In the genomic region with DNA sequence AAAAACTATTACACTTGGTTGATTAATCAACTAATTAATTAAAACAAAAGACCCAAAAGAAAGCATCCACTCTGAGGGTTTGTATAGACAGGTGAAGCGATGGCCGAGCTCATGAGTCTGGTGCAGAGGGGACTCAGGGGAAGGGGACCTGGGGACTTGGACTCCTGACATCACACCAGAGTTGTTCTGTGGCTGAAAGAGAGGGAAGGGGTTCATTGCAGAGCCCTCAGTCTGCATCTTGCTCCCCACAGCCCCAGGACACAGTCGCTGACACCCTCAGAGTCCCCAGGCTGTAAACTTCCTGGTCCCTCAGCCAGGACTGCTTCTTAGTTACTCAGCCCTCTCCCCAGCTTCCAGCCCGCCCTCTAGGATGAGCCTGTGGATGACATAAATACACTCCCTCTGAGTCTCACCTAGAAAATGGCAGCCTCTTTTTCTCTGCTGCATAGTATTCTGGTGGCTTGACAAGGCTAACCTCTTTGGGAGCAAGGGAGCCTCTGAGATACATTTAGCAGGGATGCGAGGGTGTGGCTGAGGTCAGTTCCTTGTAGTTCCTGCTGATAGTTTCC, we compare ENCODE assay signal across 9 mouse cellular contexts. TPM values are rescaled to one million over a fixed set of nuclear protein-coding genes. Genes with fewer than 3 reads are reported as not detected.
DNase-seq lines count a peak whose midpoint lies in the region; ATAC-seq and TF ChIP-seq lines count a peak whose summit lies in the region.
"Had no signal": no experiment of that assay in that cellular context is flagged by ENCODE, and none has a peak within 500 bp of the region (broad histone marks: within the 10 kb centered on the region; RNA-seq: fewer than 3 reads in every experiment).

No protein-coding gene starts in this region.

- H3K9ac ChIP-seq in lung, postnatal 0 days (replicated peaks; ENCODE audit: low read depth) = no peak overlapping the region
- H3K9ac ChIP-seq in limb, embryonic 14.5 days (ENCODE audit: low read depth, low read length, severe bottlenecking) = no peak overlapping the region
- H3K9ac ChIP-seq in stomach, embryonic 15.5 days = peak overlapping the region; percentile 91; the same call in 1 of the 2 replicates

- no peak overlapping the region for H3K27ac ChIP-seq in lung, postnatal 0 days (ENCODE audit: low read length)
- no peak overlapping the region for H3K27ac ChIP-seq in limb, embryonic 14.5 days (replicated peaks; ENCODE audit: low read depth, low read length)
- no peak overlapping the region for H3K27ac ChIP-seq in stomach, embryonic 15.5 days

- no peak for TF ChIP-seq POLR2A in limb, embryonic 14.5 days (IDR thresholded peaks at IDR 0.05; ENCODE audit: borderline replicate concordance, extremely low read depth, insufficient read depth, insufficient read length)

- no peaks in the 10 kb centered on the region for H3K9me3 ChIP-seq in lung, postnatal 0 days (ENCODE audit: low read length)
- no peaks in the 10 kb centered on the region for H3K9me3 ChIP-seq in limb, embryonic 14.5 days (ENCODE audit: control insufficient read depth, low read length)
- H3K9me3 ChIP-seq in stomach, embryonic 15.5 days = no peaks in the 10 kb centered on the region

- no peaks in the 10 kb centered on the region for H3K36me3 ChIP-seq in lung, postnatal 0 days (ENCODE audit: insufficient read depth, low read length)
- peaks cover 9% of the 10 kb centered on the region; the same call in 1 of the 2 replicates for H3K36me3 ChIP-seq in limb, embryonic 14.5 days (ENCODE audit: control insufficient read depth, insufficient read depth, low read length)
- H3K36me3 ChIP-seq in stomach, embryonic 15.5 days = 0 out of 2 replicates have a peak, but pooled peaks cover 2% of the 10 kb centered on the region

- no peak for TF ChIP-seq EP300 in lung, postnatal 0 days (IDR thresholded peaks at IDR 0.05)

- no peak overlapping the region for H3K4me3 ChIP-seq in lung, postnatal 0 days (ENCODE audit: low read depth, low read length)
- peak overlapping the region; percentile 71 for H3K4me3 ChIP-seq in limb, embryonic 14.5 days (replicated peaks; ENCODE audit: low read length)
- H3K4me3 ChIP-seq in stomach, embryonic 15.5 days (replicated peaks) = peak overlapping the region; percentile 85

- WGBS in lung, postnatal 0 days = 67% methylated on average over 5 of the region's 5 CpGs
- WGBS in limb, embryonic 14.5 days = 64% methylated on average over 5 of the region's 5 CpGs
- WGBS in stomach, embryonic 15.5 days = 68% methylated on average over 5 of the region's 5 CpGs

- H3K4me2 ChIP-seq in lung, postnatal 0 days (replicated peaks; ENCODE audit: low read depth, low read length) = peak overlapping the region; percentile 88
- peak overlapping the region; percentile 90 for H3K4me2 ChIP-seq in limb, embryonic 14.5 days (replicated peaks; ENCODE audit: low read depth, low read length, severe bottlenecking)
- peak overlapping the region; percentile 84 for H3K4me2 ChIP-seq in stomach, embryonic 15.5 days

- peaks cover 21% of the 10 kb centered on the region; the same call in 1 of the 2 replicates for H3K4me1 ChIP-seq in lung, postnatal 0 days (ENCODE audit: insufficient read depth, low read depth, low read length)
- peaks cover 19% of the 10 kb centered on the region for H3K4me1 ChIP-seq in limb, embryonic 14.5 days (ENCODE audit: control insufficient read depth, insufficient read depth, low read length)
- H3K4me1 ChIP-seq in stomach, embryonic 15.5 days = peaks cover 68% of the 10 kb centered on the region

- TF ChIP-seq CTCF in lung, postnatal 0 days (IDR thresholded peaks at IDR 0.05) = no peak

- DNase-seq in cerebellum, adult 9-10 months = peak; percentile 54
- DNase-seq in cerebellum, adult 18-20 months = no peak
- DNase-seq in lung, postnatal 0 days (ENCODE audit: low spot score) = no peak
- no peak for DNase-seq in lung, postnatal 25 days (ENCODE audit: low spot score)
- DNase-seq in limb, embryonic 14.5 days (ENCODE audit: low spot score) = no peak
- no peak for DNase-seq in gastrocnemius, postnatal 4 days (ENCODE audit: low spot score in 2 of 2)

- peaks cover 34% of the 10 kb centered on the region for H3K27me3 ChIP-seq in lung, postnatal 0 days (replicated peaks; ENCODE audit: insufficient read depth, low read length)
- H3K27me3 ChIP-seq in limb, embryonic 14.5 days (ENCODE audit: control insufficient read depth, insufficient read depth, low read length) = peaks cover 53% of the 10 kb centered on the region
- peaks cover 49% of the 10 kb centered on the region for H3K27me3 ChIP-seq in stomach, embryonic 15.5 days (replicated peaks)

- ATAC-seq in lung, postnatal 0 days = no peak
- ATAC-seq in limb, embryonic 14.5 days (ENCODE audit: low FRiP score, low read depth) = no peak
- no peak for ATAC-seq in stomach, embryonic 15.5 days (ENCODE audit: insufficient read depth, low FRiP score, low read depth)
- no peak for ATAC-seq in erythroid progenitor cell, adult 5-6 weeks (replicated peaks; ENCODE audit: low FRiP score, poor library complexity, severe bottlenecking)

RNA-seq across cellular contexts. Expression of gene Kiss1r, which starts 0.8 kb away (rescaled TPM):
- polyA plus RNA-seq in lung, postnatal 0 days (2015; fragmentation: Nextera tagmentation; extraction: Ambion mirVana) = 1.6 and 1.7 TPM in 2 replicates
- 2.5 and 2.8 TPM in 2 replicates for polyA plus RNA-seq in limb, embryonic 14.5 days (2012; rRNA removed)
- polyA plus RNA-seq in limb, embryonic 14.5 days (2014; fragmentation: Nextera tagmentation; extraction: Ambion mirVana) = 0.17 and 0.26 TPM in 2 replicates
- polyA plus RNA-seq in stomach, embryonic 15.5 days (2015; fragmentation: Nextera tagmentation; extraction: Ambion mirVana) = 0.83 and 0.94 TPM in 2 replicates
- not detected in 2 replicates for total RNA-seq in erythroid progenitor cell, adult 5-6 weeks (2015; ENCODE audit: low replicate concordance)
- total RNA-seq in erythroid progenitor cell, adult 5-6 weeks (2017; ENCODE audit: low replicate concordance) = not detected in 2 replicates
- under 1 TPM; 0.41 to 0.56 TPM for total RNA-seq in gastrocnemius, postnatal 4 days (2021)

RNA-seq across cellular contexts. Expression of gene R3hdm4, which starts 3.4 kb away (rescaled TPM):
- 123 and 129 TPM in 2 replicates for polyA plus RNA-seq in lung, postnatal 0 days (2015; fragmentation: Nextera tagmentation; extraction: Ambion mirVana)
- polyA plus RNA-seq in limb, embryonic 14.5 days (2012; rRNA removed) = 158 and 219 TPM in 2 replicates
- polyA plus RNA-seq in limb, embryonic 14.5 days (2014; fragmentation: Nextera tagmentation; extraction: Ambion mirVana) = 141 and 152 TPM in 2 replicates
- polyA plus RNA-seq in stomach, embryonic 15.5 days (2015; fragmentation: Nextera tagmentation; extraction: Ambion mirVana) = 137 and 140 TPM in 2 replicates
- 60.2 and 65.4 TPM in 2 replicates for total RNA-seq in erythroid progenitor cell, adult 5-6 weeks (2015; ENCODE audit: low replicate concordance)
- 37.4 and 45.8 TPM in 2 replicates for total RNA-seq in erythroid progenitor cell, adult 5-6 weeks (2017; ENCODE audit: low replicate concordance)
- 100 to 1,000 TPM in 1 of 2 experiments, 10 to 100 TPM in 1; 97.9 to 102 TPM for total RNA-seq in gastrocnemius, postnatal 4 days (2021)

RNA-seq across cellular contexts. Expression of gene Gm26602, which starts 7.0 kb away (rescaled TPM):
- polyA plus RNA-seq in lung, postnatal 0 days (2015; fragmentation: Nextera tagmentation; extraction: Ambion mirVana) = not detected in 2 replicates
- polyA plus RNA-seq in limb, embryonic 14.5 days (2012; rRNA removed) = not detected in 2 replicates
- 6.6 TPM in 1 of 2 replicates, not detected in the other for polyA plus RNA-seq in limb, embryonic 14.5 days (2014; fragmentation: Nextera tagmentation; extraction: Ambion mirVana)
- 4.4 and 13.3 TPM in 2 replicates for polyA plus RNA-seq in stomach, embryonic 15.5 days (2015; fragmentation: Nextera tagmentation; extraction: Ambion mirVana)
- total RNA-seq in erythroid progenitor cell, adult 5-6 weeks (2015; ENCODE audit: low replicate concordance) = not detected in 2 replicates
- total RNA-seq in erythroid progenitor cell, adult 5-6 weeks (2017; ENCODE audit: low replicate concordance) = 22.8 TPM in 1 of 2 replicates, not detected in the other
- not detected for total RNA-seq in gastrocnemius, postnatal 4 days (2021)
- total RNA-seq: adrenal gland, postnatal 14 days had no signal

RNA-seq across cellular contexts. Expression of gene Med16, which starts 8.9 kb away (rescaled TPM):
- 32.0 and 32.8 TPM in 2 replicates for polyA plus RNA-seq in lung, postnatal 0 days (2015; fragmentation: Nextera tagmentation; extraction: Ambion mirVana)
- polyA plus RNA-seq in limb, embryonic 14.5 days (2012; rRNA removed) = 54.6 and 73.8 TPM in 2 replicates
- 33.4 and 38.3 TPM in 2 replicates for polyA plus RNA-seq in limb, embryonic 14.5 days (2014; fragmentation: Nextera tagmentation; extraction: Ambion mirVana)
- polyA plus RNA-seq in stomach, embryonic 15.5 days (2015; fragmentation: Nextera tagmentation; extraction: Ambion mirVana) = 43.6 and 47.8 TPM in 2 replicates
- total RNA-seq in erythroid progenitor cell, adult 5-6 weeks (2015; ENCODE audit: low replicate concordance) = 5.9 and 17.7 TPM in 2 replicates
- total RNA-seq in erythroid progenitor cell, adult 5-6 weeks (2017; ENCODE audit: low replicate concordance) = 8.0 and 9.1 TPM in 2 replicates
- total RNA-seq in gastrocnemius, postnatal 4 days (2021) = 10 to 100 TPM; 39.4 to 41.1 TPM

RNA-seq across cellular contexts. Expression of gene Arid3a, which starts 9.2 kb away (rescaled TPM):
- polyA plus RNA-seq in lung, postnatal 0 days (2015; fragmentation: Nextera tagmentation; extraction: Ambion mirVana) = 4.8 and 7.1 TPM in 2 replicates
- 8.6 and 12.6 TPM in 2 replicates for polyA plus RNA-seq in limb, embryonic 14.5 days (2012; rRNA removed)
- 4.8 and 5.0 TPM in 2 replicates for polyA plus RNA-seq in limb, embryonic 14.5 days (2014; fragmentation: Nextera tagmentation; extraction: Ambion mirVana)
- 9.8 and 10.0 TPM in 2 replicates for polyA plus RNA-seq in stomach, embryonic 15.5 days (2015; fragmentation: Nextera tagmentation; extraction: Ambion mirVana)
- total RNA-seq in erythroid progenitor cell, adult 5-6 weeks (2015; ENCODE audit: low replicate concordance) = 4.2 and 9.7 TPM in 2 replicates
- 4.8 and 8.6 TPM in 2 replicates for total RNA-seq in erythroid progenitor cell, adult 5-6 weeks (2017; ENCODE audit: low replicate concordance)
- total RNA-seq in gastrocnemius, postnatal 4 days (2021) = 1 to 10 TPM; 4.5 to 4.9 TPM
